Mouse (Mus musculus): Measurements from ENCODE around the gene Bpifa6. TPM values are rescaled to one million over a fixed set of nuclear protein-coding genes. Genes with fewer than 3 reads are reported as not detected.

Gene Bpifa6
- polyA plus RNA-seq, 1 experiment from 2014 or later: not detected

Other genes with a start within 250 kb of the Bpifa6 start
- 411 and 428 TPM in 2 replicates for gene Mapre1, start 233.7 kb upstream of the Bpifa6 start, polyA plus RNA-seq (2015; fragmentation: Nextera tagmentation; extraction: Ambion mirVana)
- gene Efcab8, start 195.0 kb upstream of the Bpifa6 start, polyA plus RNA-seq (2015; fragmentation: Nextera tagmentation; extraction: Ambion mirVana): 0.16 TPM in 1 of 2 replicates, not detected in the other
- gene Sun5, start 103.9 kb upstream of the Bpifa6 start, polyA plus RNA-seq (2015; fragmentation: Nextera tagmentation; extraction: Ambion mirVana): not detected in 2 replicates
- 0.26 TPM in 1 of 2 replicates, not detected in the other for gene Bpifb2, start 99.9 kb upstream of the Bpifa6 start, polyA plus RNA-seq (2015; fragmentation: Nextera tagmentation; extraction: Ambion mirVana)
- not detected in 2 replicates for gene Bpifb6, start 74.6 kb upstream of the Bpifa6 start, polyA plus RNA-seq (2015; fragmentation: Nextera tagmentation; extraction: Ambion mirVana)
- 0.11 TPM in 1 of 2 replicates, not detected in the other for gene Bpifb3, start 56.7 kb upstream of the Bpifa6 start, polyA plus RNA-seq (2015; fragmentation: Nextera tagmentation; extraction: Ambion mirVana)
- gene Bpifb4, start 36.7 kb upstream of the Bpifa6 start, polyA plus RNA-seq (2015; fragmentation: Nextera tagmentation; extraction: Ambion mirVana): not detected in 2 replicates
- not detected in 2 replicates for gene Bpifa2, start 33.3 kb downstream of the Bpifa6 start, polyA plus RNA-seq (2015; fragmentation: Nextera tagmentation; extraction: Ambion mirVana)
- gene Bpifa3, start 155.4 kb downstream of the Bpifa6 start, polyA plus RNA-seq (2015; fragmentation: Nextera tagmentation; extraction: Ambion mirVana): not detected in 2 replicates
- gene Bpifa1, start 167.9 kb downstream of the Bpifa6 start, polyA plus RNA-seq (2015; fragmentation: Nextera tagmentation; extraction: Ambion mirVana): not detected in 2 replicates
- not detected in 2 replicates for gene Bpifa5, start 187.7 kb downstream of the Bpifa6 start, polyA plus RNA-seq (2015; fragmentation: Nextera tagmentation; extraction: Ambion mirVana)
- 0.88 and 1.0 TPM in 2 replicates for gene Bpifb1, start 215.9 kb downstream of the Bpifa6 start, polyA plus RNA-seq (2015; fragmentation: Nextera tagmentation; extraction: Ambion mirVana)
- gene Bpifb5, start 248.8 kb downstream of the Bpifa6 start, polyA plus RNA-seq (2015; fragmentation: Nextera tagmentation; extraction: Ambion mirVana): 0.25 and 0.36 TPM in 2 replicates

All from midbrain, embryonic 16.5 days (tissue).